Mouse (Mus musculus) c-Kit-positive CD71-negative TER-119-negative erythroid progenitor cells, embryonic 14.5 days (primary cell): ENCODE measurements at regions not wholly inside any gene's neighbourhood (a gene's known extent, or its start where the extent isn't known, plus 50 kb on each side); places are given as distances from the start of the nearest gene placed in this dataset.
A peak's percentile ranks its signal among the peaks of the same experiment; 100 is the strongest.

ENCODE experiments used
- DNase-seq: peaks from one replicate; pipeline ENCODE4 v3.0.0-alpha.2; 2013; ENCODE audit warnings: low read depth

- DNase-seq = no peak
Measured at GRCm38 (mm10) chr8:91949110-91949509, 147.2 kb upstream of the Irx3 start.

GRCm38 (mm10) chr8:91948173-91948940 is 146.5 kb upstream of the Irx3 start:
- DNase-seq = no peak

GRCm38 (mm10) chr8:91941005-91941404 is 139.1 kb upstream of the Irx3 start:
- no peak for DNase-seq

GRCm38 (mm10) chr8:91937227-91937626 is 135.4 kb upstream of the Irx3 start:
- no peak for DNase-seq

GRCm38 (mm10) chr8:91930520-91930919 is 128.7 kb upstream of the Irx3 start:
- DNase-seq = no peak

- no peak for DNase-seq
Measured at GRCm38 (mm10) chr8:91925968-91926524, 124.2 kb upstream of the Irx3 start.

- DNase-seq = no peak
Measured at GRCm38 (mm10) chr8:91924152-91924551, 122.3 kb upstream of the Irx3 start.

GRCm38 (mm10) chr8:91922211-91922874 is 120.5 kb upstream of the Irx3 start:
- DNase-seq = peak; percentile 2

- DNase-seq = no peak
Measured at GRCm38 (mm10) chr8:91917834-91918233, 116.0 kb upstream of the Irx3 start.

- DNase-seq = no peak
Measured at GRCm38 (mm10) chr8:91913971-91914370, 112.1 kb upstream of the Irx3 start.

GRCm38 (mm10) chr8:91913121-91913520 is 111.3 kb upstream of the Irx3 start:
- no peak for DNase-seq

- no peak for DNase-seq
Measured at GRCm38 (mm10) chr8:91909637-91910383, 107.9 kb upstream of the Irx3 start.

- DNase-seq = no peak
Measured at GRCm38 (mm10) chr8:91908731-91909353, 107.0 kb upstream of the Irx3 start.

- DNase-seq = no peak
Measured at GRCm38 (mm10) chr8:91907178-91907577, 105.3 kb upstream of the Irx3 start.

- DNase-seq = no peak
Measured at GRCm38 (mm10) chr8:91901525-91902281, 99.8 kb upstream of the Irx3 start.

- no peak for DNase-seq
Measured at GRCm38 (mm10) chr8:91899747-91900146, 97.9 kb upstream of the Irx3 start.

- no peak for DNase-seq
Measured at GRCm38 (mm10) chr8:91897381-91897780, 95.5 kb upstream of the Irx3 start.

- DNase-seq = no peak
Measured at GRCm38 (mm10) chr8:91895987-91896386, 94.1 kb upstream of the Irx3 start.

GRCm38 (mm10) chr8:91884862-91885261 is 83.0 kb upstream of the Irx3 start:
- no peak for DNase-seq

GRCm38 (mm10) chr8:91884325-91884724 is 82.5 kb upstream of the Irx3 start:
- DNase-seq = no peak

- DNase-seq = no peak
Measured at GRCm38 (mm10) chr8:91883012-91883411, 81.1 kb upstream of the Irx3 start.
